Mouse (Mus musculus) kidney, postnatal 0 days (tissue): Measurements from ENCODE around the gene Jam3. TPM values are rescaled to one million over a fixed set of nuclear protein-coding genes. Genes with fewer than 3 reads are reported as not detected.

Experiments
- ATAC-seq: fragments of 200-750 bp; cut with Nextera tagmentation; replicated peaks from 2 replicates; pipeline ENCODE4 v1.8.0; 2017; ENCODE audit warnings: low read depth, moderate number of reproducible peaks, moderate TSS enrichment, moderate library complexity; ENCODE audit not compliant: low FRiP score
- DNase-seq: peaks from one replicate; pipeline ENCODE4 v3.0.0-alpha.2; 2016; ENCODE audit warnings: low spot score
- H3K27ac ChIP-seq: fragments of 300-500 bp; sonication (generic); 2 replicates; pipeline ENCODE4 v1.5.1; 2014; ENCODE audit warnings: mild to moderate bottlenecking
- H3K27me3 ChIP-seq: fragments of 300-500 bp; sonication (generic); 2 replicates; pipeline ENCODE4 v1.6.1; 2014; ENCODE audit warnings: low read length, mixed read lengths; ENCODE audit not compliant: insufficient read depth
- H3K36me3 ChIP-seq: fragments of 300-500 bp; sonication (generic); 2 replicates; pipeline ENCODE4 v1.6.1; 2014; ENCODE audit warnings: low read length, mixed read lengths; ENCODE audit not compliant: insufficient read depth
- H3K4me1 ChIP-seq: fragments of 300-500 bp; sonication (generic); replicated peaks from 2 replicates; pipeline ENCODE4 v1.6.1; 2014; ENCODE audit warnings: antibody characterized with exemption, low read length, mixed read lengths; ENCODE audit not compliant: insufficient read depth
- H3K4me2 ChIP-seq: fragments of 300-500 bp; sonication (generic); 2 replicates; pipeline ENCODE4 v1.6.1; 2014; ENCODE audit warnings: mild to moderate bottlenecking, low read length, moderate library complexity, mixed read lengths
- H3K4me3 ChIP-seq: fragments of 300-500 bp; sonication (generic); replicated peaks from 2 replicates; pipeline ENCODE4 v1.5.1; 2014; ENCODE audit warnings: low read depth, low read length
- H3K9ac ChIP-seq: fragments of 300-500 bp; sonication (generic); 2 replicates; pipeline ENCODE4 v1.6.1; 2014; ENCODE audit warnings: low read depth, low read length
- H3K9me3 ChIP-seq: fragments of 300-500 bp; sonication (generic); replicated peaks from 2 replicates; pipeline ENCODE4 v1.6.1; 2016; ENCODE audit warnings: low read length, inconsistent platforms, mixed read lengths
- CTCF ChIP-seq: IDR thresholded peaks from 2 replicates; pipeline ENCODE4 v1.5.1; 2016; ENCODE audit warnings: antibody characterized with exemption, low read depth, mild to moderate bottlenecking, moderate library complexity
- WGBS: fragments of 180-500 bp; shearing (Covaris S2); extraction: QIAGEN DNeasy Blood & Tissue Kit; methylation state at CpG from one replicate; pipeline ENCODE4 v1.1.7; 2014; 5-methylcytosine and 5-hydroxymethylcytosine counted together
- polyA plus RNA-seq: library from polyadenylated mRNA; unstranded; fragments of >200 nt; fragmentation: Nextera tagmentation; extraction: Ambion mirVana; gene quantifications from 2 replicates; pipeline ENCODE4 v1.2.1, GENCODE M21; 2015

The Jam3 gene
- 56.8 TPM in 2 replicates for polyA plus RNA-seq

DNA sequence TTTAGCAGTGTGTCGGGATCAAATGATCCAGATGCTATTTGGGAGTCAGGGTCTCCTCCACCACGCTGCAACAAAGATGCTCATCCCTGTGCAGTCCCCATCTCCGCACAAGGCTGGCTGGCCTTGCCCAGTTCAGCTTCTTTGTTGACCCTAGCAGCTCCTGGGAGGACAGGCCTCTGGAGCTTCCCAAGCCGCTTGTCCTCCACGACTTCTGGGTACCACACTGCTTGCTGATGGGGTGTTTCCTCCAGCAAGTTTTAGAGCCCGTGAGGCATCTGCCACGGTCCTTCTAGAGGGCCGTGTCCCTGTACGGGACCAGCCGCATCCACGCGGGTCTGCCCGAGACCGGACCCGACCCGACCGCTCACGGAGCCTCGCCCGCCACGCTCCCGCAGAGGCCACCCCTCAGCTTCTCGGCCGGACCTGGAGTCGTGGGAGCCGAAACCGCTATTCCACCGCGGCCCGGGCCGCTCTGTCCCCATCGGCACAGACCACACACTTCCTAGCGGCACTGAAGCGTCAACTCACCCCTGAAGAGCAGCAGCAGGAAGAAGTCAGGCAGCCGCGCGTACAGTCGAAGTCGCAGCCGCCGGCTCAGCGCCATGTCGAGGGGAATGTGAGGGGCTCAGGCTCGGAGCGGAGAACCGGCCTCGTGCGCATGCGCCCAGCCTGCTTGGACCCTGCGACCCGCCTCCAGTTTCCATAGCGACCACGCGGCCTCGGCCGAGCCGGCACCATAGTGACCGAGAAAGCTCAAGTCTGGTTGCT, at the start of gene Jam3:
Gene Jam3 (minus strand): TSS at position 659 of the 768 bp plus-strand sequence.
- under 1% methylated on average over 58 of the region's 58 CpGs for WGBS
- H3K9ac ChIP-seq: peak within 1 kb of the TSS; percentile 56
- no peaks in the 10 kb centered on the region for H3K27me3 ChIP-seq
- H3K27ac ChIP-seq: peak within 1 kb of the TSS; percentile 74
- no peaks in the 10 kb centered on the region for H3K4me1 ChIP-seq
- ATAC-seq (peak; percentile 95), DNase-seq (peak; percentile 96)
- TF ChIP-seq CTCF: no peak
- H3K4me3 ChIP-seq: peak within 1 kb of the TSS; percentile 63
- peak within 1 kb of the TSS; percentile 72 for H3K4me2 ChIP-seq
- H3K36me3 ChIP-seq: no peaks in the 10 kb centered on the region
- no peaks in the 10 kb centered on the region for H3K9me3 ChIP-seq

DNA sequence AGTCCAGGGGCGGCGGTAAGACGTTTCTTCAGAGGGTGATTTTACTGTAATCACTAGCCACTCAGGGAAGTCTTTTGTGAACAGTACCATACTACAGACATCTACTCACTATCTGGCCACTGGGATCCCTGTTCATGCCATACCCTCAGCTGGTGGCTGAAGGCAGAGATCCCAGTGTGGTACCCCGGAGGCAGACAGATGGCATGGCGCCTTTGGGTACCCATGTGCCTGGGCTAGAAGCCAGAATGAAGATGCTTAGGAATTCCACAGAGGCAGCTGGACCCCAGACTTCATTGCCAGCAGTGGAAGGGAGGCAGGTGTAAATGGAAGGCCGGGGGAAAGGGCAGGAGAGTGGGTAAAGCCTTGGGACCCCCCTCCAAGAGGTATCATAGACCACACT, 49.0 kb upstream of the Jam3 start:
- no peak for ATAC-seq
- no peak for DNase-seq
- no peaks in the 10 kb centered on the region; the same call in 1 of the 2 replicates for H3K4me1 ChIP-seq
- H3K27ac ChIP-seq: no peak overlapping the region
- H3K4me3 ChIP-seq: no peak overlapping the region
- H3K9me3 ChIP-seq: no peaks in the 10 kb centered on the region
- TF ChIP-seq CTCF: no peak
- H3K9ac ChIP-seq: no peak overlapping the region
- 88% methylated on average over 6 of the region's 6 CpGs for WGBS
- no peaks in the 10 kb centered on the region for H3K27me3 ChIP-seq
- no peak overlapping the region for H3K4me2 ChIP-seq
- no peaks in the 10 kb centered on the region for H3K36me3 ChIP-seq

DNA sequence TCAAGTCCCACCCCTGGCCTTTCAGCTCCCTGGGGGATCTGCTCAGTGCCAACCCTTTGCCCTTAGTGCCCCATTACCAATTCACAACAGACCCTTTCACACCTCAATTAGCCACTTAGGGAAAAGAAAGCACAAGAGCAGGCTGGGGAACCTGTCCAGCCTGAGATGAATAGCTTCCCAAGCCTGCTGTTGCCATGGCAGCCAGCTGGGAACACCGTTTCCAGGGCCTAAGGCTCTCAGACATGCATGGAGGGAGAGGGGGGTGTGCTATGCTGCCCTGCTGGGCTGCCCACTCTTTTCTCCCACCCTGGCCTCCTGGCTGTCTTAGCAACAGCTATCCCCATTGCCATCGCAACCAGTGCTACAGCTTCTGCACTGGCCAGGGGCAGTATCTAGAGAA, 47.9 kb upstream of the Jam3 start:
- Histone ChIP-seq H3K9me3 (no peaks in the 10 kb centered on the region), H3K4me3 (no peak overlapping the region), H3K4me1 (no peaks in the 10 kb centered on the region; the same call in 1 of the 2 replicates), H3K27me3 (no peaks in the 10 kb centered on the region), H3K27ac (no peak overlapping the region), H3K9ac (no peak overlapping the region), H3K36me3 (no peaks in the 10 kb centered on the region), H3K4me2 (no peak overlapping the region)
- peak; percentile 77 for DNase-seq
- TF ChIP-seq CTCF: no peak
- WGBS: 13% methylated on average over 2 of the region's 2 CpGs
- ATAC-seq: peak; percentile 96

DNA sequence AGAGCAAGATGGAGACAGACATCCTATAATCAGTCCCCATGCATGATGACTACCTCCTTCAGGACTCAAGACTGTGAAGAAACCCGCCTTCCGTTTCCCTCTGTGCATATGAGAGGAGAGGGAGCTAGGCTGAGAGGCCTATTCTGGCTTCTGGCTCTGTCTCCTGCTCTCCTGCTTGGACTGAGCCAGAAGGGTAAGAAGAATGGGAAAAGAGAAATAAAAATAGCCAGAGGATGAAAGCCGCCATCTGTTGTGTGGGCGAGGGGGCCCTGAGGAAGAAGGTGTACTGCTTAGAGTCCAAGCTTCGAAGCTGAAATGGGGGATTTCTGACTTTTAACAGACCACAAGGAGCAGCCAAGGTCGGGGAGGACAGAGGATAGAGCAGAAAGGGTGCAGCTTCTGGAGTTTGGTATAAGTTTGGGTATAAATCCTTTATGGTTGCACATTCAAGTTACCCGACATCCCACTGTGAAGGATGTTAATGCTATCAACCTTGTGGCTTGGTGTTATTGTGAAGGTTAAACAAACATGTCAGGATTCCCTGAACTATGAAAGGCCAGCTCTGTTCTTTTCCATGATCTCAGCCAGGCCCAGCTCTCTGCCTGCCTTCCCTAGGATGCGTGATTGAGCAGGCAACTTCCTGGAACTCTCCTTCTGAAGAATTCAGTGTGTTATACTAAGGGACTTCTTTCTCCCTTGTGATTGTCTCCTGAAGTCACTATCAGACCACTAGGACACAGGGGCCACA, 46.4 kb upstream of the Jam3 start:
- Histone ChIP-seq H3K4me3 (no peak overlapping the region), H3K9ac (no peak overlapping the region), H3K4me1 (no peaks in the 10 kb centered on the region; the same call in 1 of the 2 replicates), H3K27me3 (no peaks in the 10 kb centered on the region), H3K27ac (peak overlapping the region; percentile 27; the same call in 1 of the 2 replicates), H3K9me3 (no peaks in the 10 kb centered on the region), H3K36me3 (no peaks in the 10 kb centered on the region), H3K4me2 (no peak overlapping the region)
- TF ChIP-seq CTCF: no peak
- ATAC-seq: no peak
- WGBS: 61% methylated on average over 8 of the region's 8 CpGs
- DNase-seq: peak; percentile 37

DNA sequence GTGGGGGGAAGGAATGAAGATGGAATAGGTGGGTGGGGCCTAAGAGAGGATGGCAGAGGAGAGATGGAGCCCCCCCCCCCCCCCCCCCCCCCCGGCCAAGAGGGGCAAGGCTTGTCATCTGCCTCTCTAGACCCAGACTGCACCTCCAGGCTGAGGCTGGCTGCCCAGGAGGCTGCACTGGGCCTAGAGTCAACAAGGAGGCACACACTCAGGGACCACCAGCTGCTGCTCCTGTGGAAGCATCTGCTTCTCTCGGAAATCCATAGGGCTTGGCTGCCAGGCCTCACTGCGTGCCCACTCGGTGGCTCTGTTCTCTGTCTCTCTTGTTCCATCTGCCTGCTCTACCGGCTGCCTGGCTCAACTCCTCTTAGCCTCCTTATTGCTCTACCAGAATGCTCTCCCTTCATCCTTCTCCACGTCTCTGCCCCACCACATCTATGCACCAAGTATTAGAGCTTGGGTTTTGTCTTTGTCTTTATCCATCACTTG, 38.4 kb upstream of the Jam3 start:
- no peak overlapping the region for H3K4me3 ChIP-seq
- DNase-seq: no peak
- H3K27me3 ChIP-seq: no peaks in the 10 kb centered on the region
- H3K4me2 ChIP-seq: no peak overlapping the region
- no peak overlapping the region for H3K27ac ChIP-seq
- WGBS: 73% methylated on average over 5 of the region's 6 CpGs
- no peaks in the 10 kb centered on the region for H3K9me3 ChIP-seq
- H3K9ac ChIP-seq: no peak overlapping the region
- no peak for TF ChIP-seq CTCF
- peaks cover 18% of the 10 kb centered on the region; the same call in 1 of the 2 replicates for H3K4me1 ChIP-seq
- H3K36me3 ChIP-seq: no peaks in the 10 kb centered on the region
- ATAC-seq: no peak

DNA sequence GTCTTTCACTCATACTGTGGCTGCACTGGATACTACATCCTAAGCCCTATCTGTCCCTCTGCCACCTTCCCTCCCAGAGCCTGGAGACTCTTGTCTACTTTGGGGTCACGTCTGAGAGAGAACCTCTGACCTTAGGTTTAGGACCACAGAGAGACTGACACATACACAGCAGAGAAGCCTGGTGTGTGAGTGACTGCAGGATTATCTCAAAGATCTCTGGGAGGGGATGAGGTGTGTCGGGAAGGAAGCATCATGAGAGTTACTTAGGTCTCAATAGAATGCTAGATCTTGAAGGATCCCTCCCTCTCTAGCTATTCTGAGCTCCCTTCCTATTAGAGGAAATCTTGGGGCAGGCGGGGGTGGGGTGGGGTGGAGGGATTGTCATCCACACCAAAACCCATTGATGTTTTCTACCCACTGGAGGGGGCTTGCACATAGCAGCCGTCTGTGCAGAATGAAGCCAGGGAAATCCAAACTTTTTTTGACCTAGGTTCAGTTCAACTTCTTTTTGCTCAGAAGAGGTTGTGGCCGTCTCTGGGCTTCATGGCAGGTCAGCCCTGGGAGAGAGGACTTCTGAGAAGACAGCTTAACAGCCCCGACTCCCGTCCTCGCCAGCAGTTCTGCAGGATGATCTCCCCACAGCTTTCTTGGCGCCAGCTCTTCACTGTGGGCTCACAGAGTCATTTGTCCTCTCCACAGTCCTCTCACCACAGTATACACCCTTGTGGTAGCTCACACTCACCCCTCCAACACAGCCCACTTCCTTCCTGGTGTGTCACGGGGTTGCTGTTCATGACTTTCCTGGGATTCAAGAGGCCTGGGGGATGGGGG, 37.8 kb upstream of the Jam3 start:
- H3K4me2 ChIP-seq: no peak overlapping the region
- TF ChIP-seq CTCF: no peak
- ATAC-seq (no peak), DNase-seq (peak; percentile 29)
- H3K9ac ChIP-seq: no peak overlapping the region
- peaks cover 18% of the 10 kb centered on the region; the same call in 1 of the 2 replicates for H3K4me1 ChIP-seq
- H3K27ac ChIP-seq: no peak overlapping the region
- H3K27me3 ChIP-seq: no peaks in the 10 kb centered on the region
- WGBS: 48% methylated on average over 10 of the region's 10 CpGs
- H3K4me3 ChIP-seq: no peak overlapping the region
- no peaks in the 10 kb centered on the region for H3K9me3 ChIP-seq
- no peaks in the 10 kb centered on the region for H3K36me3 ChIP-seq
